Mouse (Mus musculus) neural tube, embryonic 14.5 days (tissue): ENCODE results near the gene L3mbtl3. TPM values are rescaled to one million over a fixed set of nuclear protein-coding genes. Genes with fewer than 3 reads are reported as not detected.

Experiments used
- ATAC-seq: fragments of 200-750 bp; cut with Nextera tagmentation; 2 replicates; pipeline ENCODE4 v1.8.0; 2017; ENCODE audit warnings: low read depth, mild to moderate bottlenecking, moderate TSS enrichment, moderate library complexity
- H3K27ac ChIP-seq: fragments of 300-500 bp; sonication (generic); 2 replicates; pipeline ENCODE4 v1.5.1; 2014; ENCODE audit warnings: low read depth, mild to moderate bottlenecking, control low read depth, low read length, moderate library complexity, mixed read lengths
- H3K27me3 ChIP-seq: fragments of 300-500 bp; sonication (generic); 2 replicates; pipeline ENCODE4 v1.6.1; 2014; ENCODE audit warnings: low read length; ENCODE audit not compliant: control insufficient read depth, insufficient read depth
- H3K36me3 ChIP-seq: fragments of 300-500 bp; sonication (generic); 2 replicates; pipeline ENCODE4 v1.6.1; 2014; ENCODE audit warnings: low read length, mixed read lengths; ENCODE audit not compliant: control insufficient read depth, insufficient read depth
- H3K4me1 ChIP-seq: fragments of 300-500 bp; sonication (generic); 2 replicates; pipeline ENCODE4 v1.6.1; 2014; ENCODE audit warnings: low read length; ENCODE audit not compliant: control insufficient read depth, insufficient read depth
- H3K4me2 ChIP-seq: fragments of 300-500 bp; sonication (generic); 2 replicates; pipeline ENCODE4 v1.6.1; 2014; ENCODE audit warnings: mild to moderate bottlenecking, low read depth, low read length, control low read depth
- H3K4me3 ChIP-seq: fragments of 300-500 bp; sonication (generic); 2 replicates; pipeline ENCODE4 v1.5.1; 2014; ENCODE audit warnings: low read depth, low read length, control low read depth, mixed read lengths
- H3K9ac ChIP-seq: fragments of 300-500 bp; sonication (generic); replicated peaks from 2 replicates; pipeline ENCODE4 v1.6.1; 2014; ENCODE audit warnings: low read depth, mild to moderate bottlenecking, control low read depth, low read length, mixed read lengths
- H3K9me3 ChIP-seq: fragments of 300-500 bp; sonication (generic); 2 replicates; pipeline ENCODE4 v1.6.1; 2016; ENCODE audit warnings: low read length; ENCODE audit not compliant: control insufficient read depth
- WGBS: fragments of 180-500 bp; shearing (Covaris S2); extraction: QIAGEN DNeasy Blood & Tissue Kit; methylation state at CpG from one replicate; pipeline ENCODE4 v1.1.7; 2014; 5-methylcytosine and 5-hydroxymethylcytosine counted together
- polyA plus RNA-seq: library from polyadenylated mRNA; unstranded; fragments of >200 nt; fragmentation: Nextera tagmentation; extraction: Ambion mirVana; gene quantifications from 2 replicates; pipeline ENCODE4 v1.2.1, GENCODE M21; 2014

L3mbtl3 gene
- polyA plus RNA-seq, 1 experiment from 2014 or later = 23.7 TPM

DNA sequence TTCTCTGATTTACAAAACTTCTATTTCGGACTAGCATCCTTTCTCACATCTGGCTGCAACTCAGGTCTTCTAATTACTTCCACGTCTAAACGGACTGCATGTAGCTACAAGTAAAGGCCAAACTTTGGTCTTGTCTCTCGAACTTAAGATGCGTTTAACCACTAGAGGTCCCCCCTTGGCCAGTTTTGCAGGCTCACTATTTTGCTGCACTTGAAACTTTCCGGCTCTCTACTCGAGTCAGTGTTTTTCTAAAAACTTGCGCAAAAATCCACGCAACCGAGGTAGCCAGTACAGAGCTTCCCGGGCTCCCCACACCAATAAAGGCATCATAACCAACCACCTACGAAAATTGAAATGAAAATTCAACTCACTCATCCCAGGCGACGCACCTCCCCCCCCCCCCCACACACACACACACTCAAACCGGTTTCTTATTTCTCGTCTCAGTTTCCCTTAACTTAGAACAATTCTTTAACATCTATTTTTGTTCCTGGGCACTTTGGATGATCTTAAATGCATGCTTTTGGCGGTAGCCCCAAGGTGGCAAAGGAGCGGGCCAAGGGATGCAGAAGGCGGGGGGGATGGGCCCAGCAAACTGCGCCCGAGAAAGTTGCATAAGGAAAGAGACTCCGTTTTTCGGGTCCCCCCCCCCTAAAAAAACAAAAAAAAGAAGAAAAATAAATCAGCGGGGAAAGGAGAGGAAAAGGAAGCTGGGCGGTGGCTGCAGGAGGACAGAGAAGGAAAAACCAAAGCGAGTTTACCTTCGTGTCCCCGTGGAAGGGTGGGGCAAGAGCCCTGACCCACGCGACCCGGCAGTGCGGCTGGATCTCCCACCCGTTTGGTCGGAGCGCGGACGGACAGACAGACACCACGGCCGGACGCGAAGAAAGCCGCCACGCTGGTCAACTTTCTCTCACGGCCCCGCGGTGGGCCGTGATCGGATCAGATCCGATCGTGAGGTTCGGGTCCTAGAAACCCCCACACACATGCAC lies 2.5 kb downstream of the L3mbtl3 start:
- Histone ChIP-seq H3K36me3 (no peaks in the 10 kb centered on the region), H3K27ac (no peak overlapping the region), H3K9ac (peak overlapping the region; percentile 80), H3K9me3 (no peaks in the 10 kb centered on the region), H3K4me3 (peak overlapping the region; percentile 85), H3K4me1 (peaks cover 5% of the 10 kb centered on the region; the same call in 1 of the 2 replicates), H3K27me3 (no peaks in the 10 kb centered on the region; the same call in 1 of the 2 replicates), H3K4me2 (peak overlapping the region; percentile 98)
- WGBS = under 1% methylated on average over 51 of the region's 51 CpGs
- ATAC-seq = 0 out of 2 replicates have a peak, but pooled peaks have one; percentile 4

DNA sequence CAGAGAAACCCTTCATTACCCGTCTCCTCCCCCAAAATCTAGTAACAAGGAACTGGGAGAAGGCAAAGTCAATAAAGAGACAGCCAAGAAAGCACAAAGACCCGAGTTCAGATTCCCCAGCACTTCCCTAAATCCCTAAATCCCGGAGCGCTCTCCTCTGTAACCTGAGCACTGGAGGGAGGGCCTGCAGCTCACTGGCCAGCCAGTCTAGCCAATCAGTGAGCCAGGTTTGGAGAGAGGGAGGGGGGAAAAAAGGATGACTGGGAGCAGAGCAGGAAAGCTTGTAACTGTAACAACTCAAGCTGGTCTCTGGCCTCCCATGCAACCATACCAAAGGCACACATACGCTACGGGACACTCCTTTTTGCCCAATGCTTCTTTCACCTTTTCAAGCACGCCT lies 4.4 kb downstream of the L3mbtl3 start:
- Histone ChIP-seq H3K4me1 (peaks cover 4% of the 10 kb centered on the region; the same call in 1 of the 2 replicates), H3K27ac (no peak overlapping the region), H3K27me3 (no peaks in the 10 kb centered on the region; the same call in 1 of the 2 replicates), H3K4me2 (no peak overlapping the region), H3K9me3 (no peaks in the 10 kb centered on the region), H3K4me3 (no peak overlapping the region), H3K9ac (no peak overlapping the region), H3K36me3 (no peaks in the 10 kb centered on the region)
- no peak for ATAC-seq
- 64% methylated on average over 7 of the region's 7 CpGs for WGBS

DNA sequence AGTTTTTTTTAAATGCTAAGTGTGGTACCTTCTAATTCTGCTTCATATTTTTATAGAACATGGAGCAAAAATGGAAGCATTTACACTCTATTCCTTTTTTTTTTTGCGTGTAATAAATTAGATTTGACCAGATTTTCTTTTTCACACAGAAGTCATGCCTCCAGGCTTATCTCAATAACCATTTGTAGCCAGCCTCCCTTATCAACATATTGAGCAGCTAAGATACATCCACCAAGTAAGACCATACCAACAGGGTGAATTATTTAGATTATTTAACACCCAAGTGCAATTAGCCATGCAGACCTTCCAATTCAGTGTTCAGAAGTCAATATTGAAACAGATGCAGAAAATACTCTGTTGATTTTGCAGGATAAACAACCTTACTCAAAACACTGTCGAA lies 10.8 kb downstream of the L3mbtl3 start:
- ATAC-seq = no peak
- no peak overlapping the region for H3K4me2 ChIP-seq
- 96% methylated on average over 2 of the region's 2 CpGs for WGBS
- H3K36me3 ChIP-seq = no peaks in the 10 kb centered on the region
- H3K27ac ChIP-seq = no peak overlapping the region
- 0 out of 2 replicates have a peak, but pooled peaks cover 3% of the 10 kb centered on the region for H3K4me1 ChIP-seq
- no peak overlapping the region for H3K9ac ChIP-seq
- H3K27me3 ChIP-seq = no peaks in the 10 kb centered on the region
- no peaks in the 10 kb centered on the region for H3K9me3 ChIP-seq
- no peak overlapping the region for H3K4me3 ChIP-seq

DNA sequence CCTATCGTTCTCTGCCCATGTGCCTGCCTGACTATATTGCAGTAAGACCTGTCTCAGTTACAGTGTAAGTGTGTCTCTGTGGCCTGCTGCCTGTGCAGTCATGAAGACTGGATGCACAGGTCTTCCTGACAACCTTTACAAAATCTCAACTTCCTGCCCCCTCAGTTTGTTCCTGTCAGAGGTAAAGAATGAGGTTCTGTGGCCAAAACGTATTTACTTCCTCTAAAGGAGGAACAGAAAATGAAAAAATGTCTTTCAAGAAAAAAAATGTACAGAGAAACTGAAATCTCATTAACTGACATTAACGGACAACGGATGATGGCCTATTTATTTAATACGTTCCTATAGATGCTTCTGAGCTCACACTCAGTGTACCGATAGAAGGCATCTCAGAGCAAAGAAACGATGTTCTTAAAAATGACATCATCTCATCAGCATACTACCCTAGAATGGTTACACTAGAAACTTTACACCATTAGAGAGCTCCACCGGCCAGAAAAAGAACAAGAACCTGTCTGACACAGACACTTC lies 11.4 kb downstream of the L3mbtl3 start:
- 83% methylated on average over 8 of the region's 8 CpGs for WGBS
- Histone ChIP-seq H3K4me3 (no peak overlapping the region), H3K9ac (no peak overlapping the region), H3K27me3 (no peaks in the 10 kb centered on the region), H3K9me3 (no peaks in the 10 kb centered on the region), H3K4me1 (0 out of 2 replicates have a peak, but pooled peaks cover 3% of the 10 kb centered on the region), H3K4me2 (no peak overlapping the region), H3K36me3 (no peaks in the 10 kb centered on the region), H3K27ac (no peak overlapping the region)
- ATAC-seq = no peak

DNA sequence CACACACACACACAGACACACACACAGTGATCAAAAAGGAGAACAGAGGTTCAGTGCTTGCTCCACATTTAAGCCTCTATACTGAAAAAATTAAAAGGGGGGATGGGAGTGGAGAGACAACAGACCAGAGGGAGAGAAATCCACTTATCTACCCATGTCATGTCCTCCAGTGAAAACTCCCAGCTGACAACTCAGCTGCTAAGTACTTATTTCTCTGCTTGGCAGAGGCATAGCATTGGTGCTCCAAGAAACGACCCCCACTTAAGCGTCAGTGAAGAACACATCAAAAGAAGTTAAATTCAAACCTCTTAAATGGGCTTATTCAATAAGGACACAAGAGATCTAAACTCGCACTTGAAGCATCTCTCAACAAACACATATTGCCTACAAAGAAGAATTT lies 12.2 kb downstream of the L3mbtl3 start:
- Histone ChIP-seq H3K36me3 (no peaks in the 10 kb centered on the region), H3K27ac (no peak overlapping the region), H3K9ac (no peak overlapping the region), H3K9me3 (no peaks in the 10 kb centered on the region), H3K4me3 (no peak overlapping the region), H3K27me3 (no peaks in the 10 kb centered on the region), H3K4me1 (0 out of 2 replicates have a peak, but pooled peaks cover 3% of the 10 kb centered on the region), H3K4me2 (no peak overlapping the region)
- no peak for ATAC-seq
- 57% methylated on average over 3 of the region's 3 CpGs for WGBS

DNA sequence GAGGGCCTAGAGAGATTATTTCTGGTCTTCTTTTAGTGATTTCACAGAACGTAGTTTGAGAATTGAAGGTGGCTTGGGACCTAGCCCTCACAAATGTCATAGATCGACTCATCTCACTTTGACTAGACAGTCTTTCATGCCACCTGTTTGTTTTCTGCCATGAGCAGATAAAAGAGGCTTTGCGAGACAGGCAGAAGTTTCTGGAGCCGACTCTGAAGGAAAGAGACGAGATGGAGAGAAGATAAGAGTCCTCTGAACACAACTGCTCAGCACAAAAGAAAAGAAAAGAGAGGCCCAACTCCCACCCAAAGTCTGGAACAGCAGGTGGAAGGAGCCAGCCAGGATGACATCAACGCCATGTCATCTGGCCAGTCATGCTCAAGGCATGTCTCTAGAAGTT lies 17.0 kb downstream of the L3mbtl3 start:
- WGBS = 96% methylated on average over 6 of the region's 6 CpGs
- H3K36me3 ChIP-seq = no peaks in the 10 kb centered on the region
- no peak overlapping the region for H3K4me3 ChIP-seq
- H3K4me2 ChIP-seq = no peak overlapping the region
- ATAC-seq = no peak
- no peaks in the 10 kb centered on the region for H3K9me3 ChIP-seq
- no peaks in the 10 kb centered on the region for H3K27me3 ChIP-seq
- H3K4me1 ChIP-seq = 0 out of 2 replicates have a peak, but pooled peaks cover 3% of the 10 kb centered on the region
- no peak overlapping the region for H3K27ac ChIP-seq
- no peak overlapping the region for H3K9ac ChIP-seq

DNA sequence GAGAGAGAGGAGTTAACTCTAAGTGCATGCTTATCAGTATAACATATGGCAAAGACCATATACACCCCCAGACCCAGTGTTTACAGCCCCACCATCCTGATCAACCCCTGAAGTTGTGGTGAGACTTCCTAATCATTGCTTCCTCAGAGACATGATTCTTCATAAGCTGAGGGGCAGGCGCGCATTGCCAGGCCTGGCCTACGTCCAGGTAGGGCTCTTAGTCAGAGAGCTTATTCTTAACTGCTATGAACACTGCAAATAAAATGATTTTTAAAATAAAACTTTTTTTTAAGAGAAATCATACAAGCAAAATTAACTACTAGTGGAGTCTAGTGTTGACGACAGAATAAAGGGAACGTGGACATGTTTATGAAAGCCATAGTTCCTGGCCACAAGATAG lies 17.5 kb downstream of the L3mbtl3 start:
- no peaks in the 10 kb centered on the region for H3K9me3 ChIP-seq
- ATAC-seq = no peak
- H3K4me2 ChIP-seq = no peak overlapping the region
- no peak overlapping the region for H3K9ac ChIP-seq
- no peaks in the 10 kb centered on the region for H3K27me3 ChIP-seq
- H3K36me3 ChIP-seq = no peaks in the 10 kb centered on the region
- 96% methylated on average over 5 of the region's 5 CpGs for WGBS
- H3K27ac ChIP-seq = no peak overlapping the region
- no peaks in the 10 kb centered on the region for H3K4me1 ChIP-seq
- H3K4me3 ChIP-seq = no peak overlapping the region

DNA sequence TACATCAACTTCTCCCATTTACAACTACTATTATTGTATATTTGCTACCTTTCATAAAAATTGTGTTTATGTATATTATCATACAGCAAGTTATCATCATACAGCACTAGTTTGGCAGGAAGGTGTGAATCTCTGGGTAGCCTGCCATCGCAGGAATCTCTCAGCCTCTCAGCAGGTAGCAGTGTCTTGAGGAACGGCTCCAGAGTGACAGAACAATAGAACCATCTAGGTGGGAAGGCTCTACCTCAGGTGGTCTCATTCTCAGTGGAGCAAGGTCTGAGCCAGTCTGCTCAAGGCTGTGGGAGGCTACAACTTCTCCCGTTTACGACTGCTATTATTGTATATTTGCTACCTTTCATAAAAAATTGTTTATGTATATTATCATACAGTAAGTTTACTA lies 22.0 kb downstream of the L3mbtl3 start:
- H3K4me1 ChIP-seq = no peaks in the 10 kb centered on the region
- ATAC-seq = no peak
- no peaks in the 10 kb centered on the region for H3K27me3 ChIP-seq
- WGBS = 62% methylated on average over 4 of the region's 4 CpGs
- H3K9me3 ChIP-seq = no peaks in the 10 kb centered on the region
- H3K9ac ChIP-seq = no peak overlapping the region
- H3K4me3 ChIP-seq = no peak overlapping the region
- H3K27ac ChIP-seq = no peak overlapping the region
- no peak overlapping the region for H3K4me2 ChIP-seq
- H3K36me3 ChIP-seq = no peaks in the 10 kb centered on the region

DNA sequence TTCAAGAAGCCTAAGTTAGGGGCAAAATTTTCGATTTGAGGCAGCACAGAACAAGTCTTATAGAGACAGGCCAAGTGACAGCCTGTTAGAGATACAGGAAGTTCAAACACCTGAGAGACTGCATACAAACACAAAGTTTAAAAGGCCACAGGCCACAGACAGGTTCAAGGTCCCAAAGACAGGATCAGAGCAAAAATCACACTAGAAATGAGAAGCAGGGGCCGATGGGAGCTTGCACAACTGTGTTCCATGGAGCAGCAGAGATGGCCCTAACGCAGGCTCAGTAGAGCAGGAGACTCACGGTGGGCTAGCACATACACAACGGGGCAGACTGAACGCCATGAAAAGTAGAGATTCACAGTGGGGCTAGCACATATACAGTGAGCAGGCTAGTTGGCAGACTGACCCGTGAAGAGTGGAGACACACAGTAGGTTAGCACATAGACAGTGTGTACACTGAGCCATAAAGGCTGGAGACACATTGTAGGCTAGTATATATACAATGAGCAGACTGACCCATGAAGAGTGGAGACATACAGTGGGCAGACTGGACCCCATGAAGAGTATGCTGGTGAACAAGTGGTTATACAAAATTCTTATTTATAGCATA lies 24.5 kb downstream of the L3mbtl3 start:
- WGBS = 91% methylated on average over 7 of the region's 7 CpGs
- no peak for ATAC-seq

More for the DNA sequence above, 24.5 kb downstream of the L3mbtl3 start:
- no peaks in the 10 kb centered on the region for H3K27me3 ChIP-seq
- no peak overlapping the region for H3K4me2 ChIP-seq
- H3K36me3 ChIP-seq = no peaks in the 10 kb centered on the region
- H3K4me3 ChIP-seq = no peak overlapping the region
- H3K9me3 ChIP-seq = no peaks in the 10 kb centered on the region
- H3K4me1 ChIP-seq = no peaks in the 10 kb centered on the region
- H3K9ac ChIP-seq = no peak overlapping the region
- H3K27ac ChIP-seq = no peak overlapping the region
